ENCODE assay signal across 22 mouse cellular contexts in the genomic region with DNA sequence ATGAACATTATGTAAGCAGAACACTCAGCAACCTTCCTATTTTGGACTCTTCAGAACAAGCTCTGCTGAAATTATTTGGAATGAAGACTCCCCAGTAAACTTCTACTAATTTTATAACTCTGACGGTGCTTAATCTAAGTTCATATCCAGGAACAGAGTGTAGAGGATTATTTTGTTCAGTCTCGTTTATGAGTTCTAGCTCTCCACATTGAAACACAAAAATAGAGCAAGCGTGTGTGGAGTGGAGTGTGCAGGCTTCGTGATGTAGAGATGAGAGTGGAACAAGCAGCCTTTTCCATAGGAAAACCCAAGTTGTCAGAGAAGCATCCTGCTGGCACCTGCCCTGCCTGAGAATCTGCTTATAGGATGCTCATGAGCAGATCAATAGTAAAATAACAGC.
"Had no signal": no experiment of that assay in that cellular context is flagged by ENCODE, and none has a peak within 500 bp of the region (broad histone marks: within the 10 kb centered on the region; RNA-seq: fewer than 3 reads in every experiment).

No protein-coding gene starts in this region.

- ATAC-seq: hindbrain, embryonic 16.5 days; hindbrain, postnatal 0 days; inflammation-experienced regulatory T-cells, adult 6 months; intestine, embryonic 15.5 days; intestine, embryonic 16.5 days; intestine, postnatal 0 days had no signal

- DNase-seq: heart, postnatal 10 days; heart, postnatal 14 days; heart, postnatal 36 days; heart, postnatal 4 days; kidney, adult 11 months; kidney, adult 18-20 months; kidney, adult 2 months; kidney, adult 8-10 months; kidney, adult 9 months; kidney, postnatal 10 days; kidney, postnatal 14 days; kidney, postnatal 25 days; kidney, postnatal 36 days; kidney, postnatal 4 days; layer of hippocampus, adult 9-11 months; layer of hippocampus, postnatal 36 days had no signal
